Mouse (Mus musculus) testis, adult 2 months (tissue): ENCODE measurements around the gene Cmss1.

Experiments
- CTCF ChIP-seq: fragments of 200-500 bp; IDR thresholded peaks from 2 replicates; pipeline ENCODE4 v1.5.1; 2012; ENCODE audit warnings: low read depth, mild to moderate bottlenecking, inconsistent platforms, low read length, moderate library complexity; ENCODE audit not compliant: control insufficient read depth, insufficient read depth, insufficient replicate concordance
- POLR2A ChIP-seq: fragments of 200-500 bp; IDR thresholded peaks from 2 replicates; pipeline ENCODE4 v1.6.1; 2012; ENCODE audit warnings: low read depth, mild to moderate bottlenecking, inconsistent platforms, low read length, moderate library complexity; ENCODE audit not compliant: control insufficient read depth

GRCm38 (mm10) chr16:57280221-57281217 is 326.1 kb downstream of the Cmss1 start:
- TF ChIP-seq POLR2A (no peak), CTCF (no peak)
